Mouse (Mus musculus) myocyte (in vitro differentiated cells): ENCODE data around the gene Scarb1.

ENCODE experiments used
- CEBPB ChIP-seq: IDR thresholded peaks from 2 replicates; pipeline ENCODE4 v1.6.1; 2011; ENCODE audit warnings: mild to moderate bottlenecking, moderate library complexity; ENCODE audit not compliant: poor library complexity, insufficient read depth, severe bottlenecking
- E2F4 ChIP-seq: IDR thresholded peaks from one replicate; pipeline ENCODE4 v1.6.1; 2011; ENCODE audit warnings: mild to moderate bottlenecking, control low read depth, moderate library complexity; ENCODE audit not compliant: insufficient read depth
- MAX ChIP-seq: IDR thresholded peaks from one replicate; pipeline ENCODE4 v1.6.1; 2011; ENCODE audit warnings: low read depth, mild to moderate bottlenecking, control low read depth
- MYOD1 ChIP-seq, 3 experiments: IDR thresholded peaks; one replicate each; pipeline ENCODE4 v1.6.1; 2011; ENCODE audit warnings: control low read depth in 2 of 3, low read depth in 2 of 3, mild to moderate bottlenecking in 2 of 3, moderate library complexity in 1 of 3; ENCODE audit not compliant: insufficient read length in 2 of 3, control insufficient read depth in 1 of 3
- MYOG ChIP-seq, 3 experiments: IDR thresholded peaks; one replicate each; pipeline ENCODE4 v1.6.1; 2011; ENCODE audit warnings: control low read depth in 2 of 3, low read depth in 2 of 3, mild to moderate bottlenecking in 2 of 3; ENCODE audit not compliant: insufficient read length in 2 of 3, control insufficient read depth in 1 of 3, insufficient read depth in 1 of 3
- POLR2A ChIP-seq: IDR thresholded peaks from one replicate; pipeline ENCODE4 v1.6.1; 2011; ENCODE audit warnings: low read depth, mild to moderate bottlenecking, control low read depth, moderate library complexity; ENCODE audit not compliant: insufficient read length
- POLR2AphosphoS2 ChIP-seq: IDR thresholded peaks from one replicate; pipeline ENCODE4 v1.6.1; 2011; ENCODE audit warnings: low read depth, control low read depth; ENCODE audit not compliant: insufficient read length
- REST ChIP-seq: IDR thresholded peaks from one replicate; pipeline ENCODE4 v1.6.1; 2011; ENCODE audit warnings: mild to moderate bottlenecking, control low read depth, moderate library complexity; ENCODE audit not compliant: insufficient read depth, insufficient read length
- SRF ChIP-seq: IDR thresholded peaks from one replicate; pipeline ENCODE4 v1.6.1; 2011; ENCODE audit warnings: low read depth; ENCODE audit not compliant: control insufficient read depth, insufficient read length
- TCF12 ChIP-seq: IDR thresholded peaks from one replicate; pipeline ENCODE4 v1.6.1; 2011; ENCODE audit warnings: mild to moderate bottlenecking, control low read depth; ENCODE audit not compliant: poor library complexity, insufficient read depth, severe bottlenecking
- TCF3 ChIP-seq: IDR thresholded peaks from one replicate; pipeline ENCODE4 v1.6.1; 2011; ENCODE audit warnings: low read depth, control low read depth; ENCODE audit not compliant: insufficient read length
- USF1 ChIP-seq: IDR thresholded peaks from one replicate; pipeline ENCODE4 v1.6.1; 2011; ENCODE audit warnings: low read depth, mild to moderate bottlenecking, control low read depth, moderate library complexity

DNA sequence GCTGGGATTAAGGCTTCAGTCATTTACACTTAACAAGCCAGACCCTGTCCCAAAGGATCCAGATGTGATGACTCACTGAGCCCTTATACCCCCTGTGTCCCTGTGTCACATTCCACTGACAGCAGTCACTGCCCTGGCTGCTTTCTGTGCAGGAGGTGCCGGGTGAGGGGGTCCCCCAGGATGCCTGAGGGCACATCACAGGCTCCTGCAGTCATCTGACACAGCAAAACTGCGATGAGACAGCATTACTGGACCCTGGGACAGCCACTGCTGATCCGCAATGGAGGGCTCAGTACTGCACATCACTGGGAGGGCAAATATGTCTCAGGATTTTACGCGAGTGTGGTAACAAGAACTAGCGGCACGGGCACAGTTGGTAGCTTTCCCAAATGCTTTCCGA lies 10.2 kb upstream of the Scarb1 start:
- TF ChIP-seq E2F4: no peak
- TF ChIP-seq MAX: no peak
- TF ChIP-seq POLR2A: no peak
- TF ChIP-seq TCF12: no peak
- TF ChIP-seq MYOG (IDR thresholded peaks at IDR 0.05; ENCODE audit: control insufficient read depth in 1 of 3, insufficient read depth in 1 of 3, insufficient read length in 2 of 3, low read depth in 2 of 3): no peak
- no peak for TF ChIP-seq CEBPB
- TF ChIP-seq TCF3: no peak
- no peak for TF ChIP-seq USF1
- no peak for TF ChIP-seq MYOD1 (IDR thresholded peaks at IDR 0.05; ENCODE audit: control insufficient read depth in 1 of 3, insufficient read length in 2 of 3, low read depth in 2 of 3)
- no peak for TF ChIP-seq POLR2AphosphoS2
- TF ChIP-seq REST: no peak
- no peak for TF ChIP-seq SRF
